8 mouse cellular contexts compared by ENCODE assay signal in the genomic region with DNA sequence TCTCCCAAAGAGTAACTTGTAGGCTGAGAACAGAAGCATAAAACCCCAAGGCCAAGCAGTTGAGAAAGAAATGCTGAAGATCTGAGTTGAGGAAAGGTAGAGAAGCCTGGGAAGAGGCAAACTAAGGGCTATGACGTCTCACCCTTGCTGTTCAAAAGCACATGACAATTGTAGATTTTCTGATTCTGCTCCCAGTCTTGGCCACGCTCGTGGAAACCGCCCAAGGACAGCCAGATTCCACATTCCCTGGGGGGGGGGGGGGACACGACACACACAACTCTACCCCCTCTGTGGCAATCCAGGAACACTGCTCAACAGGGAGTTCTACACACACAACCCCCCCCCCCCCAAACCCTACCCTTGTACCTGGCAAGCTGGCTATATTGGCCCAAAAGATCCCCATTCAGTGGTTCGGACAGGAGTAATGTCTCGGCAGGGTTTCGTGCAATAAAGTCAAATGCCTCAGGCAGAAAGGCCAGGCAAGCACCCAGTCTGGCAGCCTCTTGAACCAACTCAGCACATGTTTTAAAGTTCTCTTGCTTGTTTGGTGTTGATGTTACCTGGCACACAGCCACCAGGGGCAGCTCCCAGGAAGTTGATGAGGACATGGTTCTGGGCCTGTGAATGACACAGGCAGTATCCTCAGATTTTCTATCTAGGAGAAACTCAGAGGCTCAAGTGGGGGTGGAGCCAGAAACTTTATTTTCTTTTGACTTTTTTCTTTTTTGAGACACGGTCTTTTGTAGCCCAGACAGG. TPM values are rescaled to one million over a fixed set of nuclear protein-coding genes. Genes with fewer than 3 reads are reported as not detected.
DNase-seq lines count a peak whose midpoint lies in the region; ATAC-seq and TF ChIP-seq lines count a peak whose summit lies in the region.

No protein-coding gene starts in this region.

- no peak overlapping the region for H3K4me3 ChIP-seq in intestine, embryonic 14.5 days (ENCODE audit: low read depth, low read length)
- peak overlapping the region; percentile 86; the same call in 1 of the 2 replicates for H3K4me3 ChIP-seq in liver, embryonic 16.5 days (ENCODE audit: low read depth, low read length)
- no peak overlapping the region for H3K4me3 ChIP-seq in stomach, postnatal 0 days (ENCODE audit: low read depth, low read length)
- no peak overlapping the region for H3K4me3 ChIP-seq in forebrain, embryonic 14.5 days (ENCODE audit: low read depth, low read length)

- DNase-seq in ovary, postnatal 36 days (ENCODE audit: low spot score): peak; percentile 38
- DNase-seq in ovary, adult 18-20 months (ENCODE audit: low spot score): no peak
- DNase-seq in cerebellum, adult 9-11 months: peak; percentile 55
- DNase-seq in intestine, embryonic 14.5 days (ENCODE audit: low spot score): no peak
- peak; percentile 76 for DNase-seq in stomach, postnatal 0 days (ENCODE audit: low spot score)
- no peak for DNase-seq in forebrain, embryonic 14.5 days (ENCODE audit: low spot score)
- DNase-seq in right cerebral cortex, postnatal 36 days (ENCODE audit: low spot score in 2 of 2): no peak

- peaks cover 11% of the 10 kb centered on the region for H3K4me1 ChIP-seq in intestine, embryonic 14.5 days (replicated peaks; ENCODE audit: control insufficient read depth, insufficient read depth, low read length)
- peaks cover 15% of the 10 kb centered on the region for H3K4me1 ChIP-seq in liver, embryonic 16.5 days (ENCODE audit: control insufficient read depth, low read depth, low read length)
- H3K4me1 ChIP-seq in stomach, postnatal 0 days (replicated peaks; ENCODE audit: control insufficient read depth, insufficient read depth): no peaks in the 10 kb centered on the region
- peaks cover 14% of the 10 kb centered on the region for H3K4me1 ChIP-seq in forebrain, embryonic 14.5 days (ENCODE audit: control insufficient read depth, insufficient read depth, low read length)

- no peaks in the 10 kb centered on the region for H3K9me3 ChIP-seq in intestine, embryonic 14.5 days (ENCODE audit: control insufficient read depth, low read length)
- peaks cover 2% of the 10 kb centered on the region; the same call in 1 of the 2 replicates for H3K9me3 ChIP-seq in liver, embryonic 16.5 days (replicated peaks; ENCODE audit: control insufficient read depth, low read length)
- H3K9me3 ChIP-seq in stomach, postnatal 0 days (ENCODE audit: control insufficient read depth, low read length): no peaks in the 10 kb centered on the region
- H3K9me3 ChIP-seq in forebrain, embryonic 14.5 days (replicated peaks; ENCODE audit: control insufficient read depth, low read length): peaks cover 3% of the 10 kb centered on the region; the same call in 1 of the 2 replicates

- no peaks in the 10 kb centered on the region for H3K27me3 ChIP-seq in intestine, embryonic 14.5 days (replicated peaks; ENCODE audit: control insufficient read depth, insufficient read depth, low read length)
- no peaks in the 10 kb centered on the region for H3K27me3 ChIP-seq in liver, embryonic 16.5 days (ENCODE audit: control insufficient read depth, insufficient read depth, low read depth, low read length)
- H3K27me3 ChIP-seq in stomach, postnatal 0 days (ENCODE audit: control insufficient read depth, insufficient read depth, low read length): no peaks in the 10 kb centered on the region
- H3K27me3 ChIP-seq in forebrain, embryonic 14.5 days (replicated peaks; ENCODE audit: control insufficient read depth, insufficient read depth, low read length): no peaks in the 10 kb centered on the region

- no peak overlapping the region for H3K27ac ChIP-seq in intestine, embryonic 14.5 days (ENCODE audit: low read depth)
- peak overlapping the region; percentile 8; the same call in 1 of the 2 replicates for H3K27ac ChIP-seq in liver, embryonic 16.5 days (ENCODE audit: low read length)
- no peak overlapping the region for H3K27ac ChIP-seq in stomach, postnatal 0 days (replicated peaks)
- H3K27ac ChIP-seq in forebrain, embryonic 14.5 days (ENCODE audit: low read depth, low read length): no peak overlapping the region

- H3K36me3 ChIP-seq in intestine, embryonic 14.5 days (ENCODE audit: control insufficient read depth, insufficient read depth, low read length): peaks cover 49% of the 10 kb centered on the region
- H3K36me3 ChIP-seq in liver, embryonic 16.5 days (ENCODE audit: control insufficient read depth, insufficient read depth): peaks cover 19% of the 10 kb centered on the region; the same call in 1 of the 2 replicates
- H3K36me3 ChIP-seq in stomach, postnatal 0 days (ENCODE audit: control insufficient read depth, insufficient read depth, low read length): peaks cover 14% of the 10 kb centered on the region
- peaks cover 44% of the 10 kb centered on the region for H3K36me3 ChIP-seq in forebrain, embryonic 14.5 days (ENCODE audit: control insufficient read depth, insufficient read depth, low read length)

- peak; percentile 31; the same call in 1 of the 2 replicates for TF ChIP-seq CTCF in stomach, postnatal 0 days (IDR thresholded peaks at IDR 0.05; ENCODE audit: low read depth)

- WGBS in intestine, embryonic 14.5 days: 81% methylated on average over 9 of the region's 9 CpGs
- WGBS in liver, embryonic 16.5 days (ENCODE audit: insufficient replicate concordance): 74% methylated on average over 9 of the region's 9 CpGs
- WGBS in stomach, postnatal 0 days: 77% methylated on average over 8 of the region's 9 CpGs
- WGBS in forebrain, embryonic 14.5 days: 92% methylated on average over 8 of the region's 9 CpGs

- peak overlapping the region; percentile 95 for H3K4me2 ChIP-seq in intestine, embryonic 14.5 days (ENCODE audit: low read length)
- peak overlapping the region; percentile 81 for H3K4me2 ChIP-seq in liver, embryonic 16.5 days (ENCODE audit: low read depth, low read length)
- peak overlapping the region; percentile 83; the same call in 1 of the 2 replicates for H3K4me2 ChIP-seq in stomach, postnatal 0 days (replicated peaks; ENCODE audit: low read depth)
- H3K4me2 ChIP-seq in forebrain, embryonic 14.5 days (ENCODE audit: low read length): no peak overlapping the region

- no peak overlapping the region for H3K9ac ChIP-seq in intestine, embryonic 14.5 days (ENCODE audit: low read length)
- H3K9ac ChIP-seq in liver, embryonic 16.5 days (ENCODE audit: low read depth, low read length): no peak overlapping the region
- H3K9ac ChIP-seq in stomach, postnatal 0 days (ENCODE audit: low read length): no peak overlapping the region
- H3K9ac ChIP-seq in forebrain, embryonic 14.5 days (ENCODE audit: low read length): no peak overlapping the region

- no peak for ATAC-seq in intestine, embryonic 14.5 days (replicated peaks; ENCODE audit: low FRiP score, low TSS enrichment, low read depth)
- peak; percentile 35 for ATAC-seq in liver, embryonic 16.5 days (ENCODE audit: low read depth)
- peak; percentile 37 for ATAC-seq in stomach, postnatal 0 days (ENCODE audit: low FRiP score, low TSS enrichment)
- ATAC-seq in forebrain, embryonic 14.5 days: no peak

- TF ChIP-seq EP300 in stomach, postnatal 0 days (optimal IDR thresholded peaks at IDR 0.05): no peak

RNA-seq across cellular contexts. Expression of gene Nit1, which starts 1.3 kb away (rescaled TPM):
- 31.1 and 34.6 TPM in 2 replicates for polyA plus RNA-seq in intestine, embryonic 14.5 days (2014; fragmentation: Nextera tagmentation; extraction: Ambion mirVana)
- 38.8 and 39.0 TPM in 2 replicates for polyA plus RNA-seq in liver, embryonic 16.5 days (2015; fragmentation: Nextera tagmentation; extraction: Ambion mirVana)
- polyA plus RNA-seq in stomach, postnatal 0 days (2015; fragmentation: Nextera tagmentation; extraction: Ambion mirVana): 41.7 and 41.8 TPM in 2 replicates
- polyA plus RNA-seq in forebrain, embryonic 14.5 days (2014; fragmentation: Nextera tagmentation; extraction: Ambion mirVana): 45.9 and 46.0 TPM in 2 replicates

RNA-seq across cellular contexts. Expression of gene Pfdn2, which starts 1.4 kb away (rescaled TPM):
- polyA plus RNA-seq in intestine, embryonic 14.5 days (2014; fragmentation: Nextera tagmentation; extraction: Ambion mirVana): 48.2 and 51.4 TPM in 2 replicates
- polyA plus RNA-seq in liver, embryonic 16.5 days (2015; fragmentation: Nextera tagmentation; extraction: Ambion mirVana): 30.9 and 37.8 TPM in 2 replicates
- 68.8 and 71.1 TPM in 2 replicates for polyA plus RNA-seq in stomach, postnatal 0 days (2015; fragmentation: Nextera tagmentation; extraction: Ambion mirVana)
- polyA plus RNA-seq in forebrain, embryonic 14.5 days (2014; fragmentation: Nextera tagmentation; extraction: Ambion mirVana): 78.3 and 82.6 TPM in 2 replicates

RNA-seq across cellular contexts. Expression of gene Dedd, which starts 15.2 kb away (rescaled TPM):
- 43.8 and 51.1 TPM in 2 replicates for polyA plus RNA-seq in intestine, embryonic 14.5 days (2014; fragmentation: Nextera tagmentation; extraction: Ambion mirVana)
- polyA plus RNA-seq in liver, embryonic 16.5 days (2015; fragmentation: Nextera tagmentation; extraction: Ambion mirVana): 17.5 and 19.7 TPM in 2 replicates
- polyA plus RNA-seq in stomach, postnatal 0 days (2015; fragmentation: Nextera tagmentation; extraction: Ambion mirVana): 32.8 and 36.3 TPM in 2 replicates
- 53.9 and 60.5 TPM in 2 replicates for polyA plus RNA-seq in forebrain, embryonic 14.5 days (2014; fragmentation: Nextera tagmentation; extraction: Ambion mirVana)

RNA-seq across cellular contexts. Expression of gene Klhdc9, which starts 16.5 kb away (rescaled TPM):
- polyA plus RNA-seq in intestine, embryonic 14.5 days (2014; fragmentation: Nextera tagmentation; extraction: Ambion mirVana): 1.5 and 1.7 TPM in 2 replicates
- polyA plus RNA-seq in liver, embryonic 16.5 days (2015; fragmentation: Nextera tagmentation; extraction: Ambion mirVana): 0.20 and 0.28 TPM in 2 replicates
- polyA plus RNA-seq in stomach, postnatal 0 days (2015; fragmentation: Nextera tagmentation; extraction: Ambion mirVana): 0.86 and 1.2 TPM in 2 replicates
- polyA plus RNA-seq in forebrain, embryonic 14.5 days (2014; fragmentation: Nextera tagmentation; extraction: Ambion mirVana): 3.0 and 5.2 TPM in 2 replicates

RNA-seq across cellular contexts. Expression of gene Nectin4, which starts 25.8 kb away (rescaled TPM):
- polyA plus RNA-seq in intestine, embryonic 14.5 days (2014; fragmentation: Nextera tagmentation; extraction: Ambion mirVana): 2.6 and 2.8 TPM in 2 replicates
- polyA plus RNA-seq in liver, embryonic 16.5 days (2015; fragmentation: Nextera tagmentation; extraction: Ambion mirVana): 0.09 and 0.13 TPM in 2 replicates
- polyA plus RNA-seq in stomach, postnatal 0 days (2015; fragmentation: Nextera tagmentation; extraction: Ambion mirVana): 45.5 and 48.2 TPM in 2 replicates
- 0.11 and 0.32 TPM in 2 replicates for polyA plus RNA-seq in forebrain, embryonic 14.5 days (2014; fragmentation: Nextera tagmentation; extraction: Ambion mirVana)

Comparison
In these comparisons a context has a peak if more than half of its experiments do, and no peak if none do; other contexts are left out.
1. DNase-seq: peak in ovary, postnatal 36 days (single experiment), cerebellum, adult 9-11 months (single experiment) and stomach, postnatal 0 days (single experiment); none in ovary, adult 18-20 months (single experiment), intestine, embryonic 14.5 days (single experiment), forebrain, embryonic 14.5 days (single experiment) and right cerebral cortex, postnatal 36 days (0 of 2).
2. ATAC-seq: peak in liver, embryonic 16.5 days (single experiment) and stomach, postnatal 0 days (single experiment); none in intestine, embryonic 14.5 days (single experiment) and forebrain, embryonic 14.5 days (single experiment).